Mouse (Mus musculus) neutrophil, adult 59 days (primary cell): ENCODE results near the gene Tenm4. TPM values are rescaled to one million over a fixed set of nuclear protein-coding genes. Genes with fewer than 3 reads are reported as not detected.

Experiments used
- total RNA-seq, 2 experiments: library from RNA; stranded (reverse); gene quantifications; 1 replicate in 1 of 2; 2 replicates in 1 of 2; pipeline ENCODE4 v1.2.4; 2023

Tenm4 gene
- total RNA-seq = under 1 TPM; 0.04 to 0.51 TPM

DNA sequence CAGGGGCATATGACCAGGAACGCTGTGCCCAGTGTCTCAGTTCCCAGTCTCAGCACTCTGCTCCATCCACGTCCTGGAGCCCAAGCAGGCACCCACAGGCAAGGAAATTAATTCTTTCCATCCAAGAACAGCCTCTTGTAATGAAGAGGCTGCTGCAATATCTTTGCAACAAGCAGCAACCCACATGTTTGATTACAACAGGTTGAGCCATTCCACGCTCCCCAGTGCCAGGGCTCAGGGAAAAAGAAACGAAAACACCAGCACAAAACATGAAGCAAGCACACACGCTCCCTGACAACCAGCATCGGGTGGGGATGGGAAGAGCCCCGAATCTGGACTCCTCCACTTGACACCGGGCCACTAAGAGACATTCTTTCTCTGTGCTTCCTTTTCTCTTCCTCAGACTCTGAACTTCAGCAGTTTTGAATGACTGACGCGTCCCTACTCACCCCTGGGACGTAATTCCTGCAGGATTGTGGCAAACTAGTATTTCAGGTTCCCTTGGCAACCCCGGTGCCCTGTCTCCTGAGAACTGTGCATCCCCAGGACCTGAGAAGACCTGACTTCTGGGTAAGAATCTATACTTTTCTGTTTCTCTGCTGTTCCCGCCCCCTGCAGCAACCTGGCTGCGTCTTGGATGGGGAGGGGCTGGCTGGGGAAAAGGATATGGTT is at the start of gene Tenm4:
TSS of gene Tenm4 (plus strand) at position 323 of the 672 bp plus-strand sequence.

GRCm38 (mm10) chr7:96951281-96952051 is 780.4 kb downstream of the Tenm4 start, which contains the start of gene Nars2:
Nars2 (plus strand) TSS chr7:96951505.

